Mouse (Mus musculus): Measurements from ENCODE around the gene Mycn.

Mycn gene

DNA sequence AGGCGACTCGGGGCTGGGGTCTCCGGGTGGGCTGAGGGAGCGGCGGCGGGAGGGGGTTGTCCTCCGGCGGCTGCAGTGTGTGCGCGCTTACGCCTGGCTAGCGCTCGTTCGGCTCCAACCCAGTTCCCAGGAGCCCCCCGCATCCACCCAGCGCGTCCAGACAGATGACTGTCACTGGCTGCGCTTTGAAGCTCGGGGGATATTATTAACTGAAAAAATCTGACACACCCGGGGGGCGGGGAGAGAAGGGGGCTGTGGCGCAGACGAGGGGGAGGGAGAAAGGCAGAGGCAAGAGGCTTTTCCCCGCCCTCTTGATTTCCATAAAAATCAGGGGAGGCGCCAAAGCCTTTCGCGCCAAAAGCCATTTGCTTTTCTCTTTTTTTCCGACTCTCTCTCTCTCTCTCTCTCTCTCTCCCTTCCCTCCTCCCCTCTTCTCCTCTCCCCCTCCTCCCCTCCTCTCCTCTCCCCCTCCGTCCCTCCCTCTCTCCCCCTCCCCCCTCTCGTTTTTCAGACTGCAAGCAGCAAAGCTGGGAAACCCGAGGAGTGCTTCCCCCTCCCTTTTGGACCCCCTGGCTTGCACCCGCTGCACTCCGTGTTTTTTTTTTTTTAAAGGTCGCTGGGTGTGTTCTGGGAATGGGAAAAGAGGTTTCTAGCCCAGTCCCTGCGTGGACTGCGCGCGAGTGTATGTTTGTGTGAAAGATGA is at the start of gene Mycn:
Mycn (minus strand) TSS at position 254 of the 703 bp plus-strand sequence.
- in situ Hi-C loops (cut with MboI; ENCODE audit: unreplicated experiment in 2 of 2) = loop anchor here (5.0 to 25.0 kb wide), 7 partner anchors 317 to 1730 kb away; partner anchors contain the start of gene Msgn1 (in 2 of the 2)

DNA sequence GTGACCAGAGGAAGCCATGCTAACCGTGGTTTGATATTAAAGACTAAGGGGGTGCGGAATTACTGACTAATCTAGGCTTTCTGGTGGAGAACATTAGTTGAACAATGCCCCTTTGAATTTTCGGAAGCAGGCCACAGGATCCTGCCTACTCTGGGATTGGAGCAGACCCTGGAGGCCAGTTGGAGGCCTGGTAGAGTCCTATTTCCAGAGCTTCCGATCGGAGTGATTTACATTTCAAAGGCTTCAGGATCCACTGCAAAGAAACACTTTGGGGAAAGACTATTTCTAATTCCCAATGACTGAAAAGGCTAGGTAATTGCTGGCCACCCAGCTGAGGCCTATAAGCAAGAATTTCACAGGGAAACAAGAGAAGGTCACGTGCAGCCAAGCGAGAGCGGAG is 45.7 kb upstream of the Mycn start:
- in situ Hi-C loops (cut with MboI; ENCODE audit: unreplicated experiment in 2 of 2) = no loop called here

DNA sequence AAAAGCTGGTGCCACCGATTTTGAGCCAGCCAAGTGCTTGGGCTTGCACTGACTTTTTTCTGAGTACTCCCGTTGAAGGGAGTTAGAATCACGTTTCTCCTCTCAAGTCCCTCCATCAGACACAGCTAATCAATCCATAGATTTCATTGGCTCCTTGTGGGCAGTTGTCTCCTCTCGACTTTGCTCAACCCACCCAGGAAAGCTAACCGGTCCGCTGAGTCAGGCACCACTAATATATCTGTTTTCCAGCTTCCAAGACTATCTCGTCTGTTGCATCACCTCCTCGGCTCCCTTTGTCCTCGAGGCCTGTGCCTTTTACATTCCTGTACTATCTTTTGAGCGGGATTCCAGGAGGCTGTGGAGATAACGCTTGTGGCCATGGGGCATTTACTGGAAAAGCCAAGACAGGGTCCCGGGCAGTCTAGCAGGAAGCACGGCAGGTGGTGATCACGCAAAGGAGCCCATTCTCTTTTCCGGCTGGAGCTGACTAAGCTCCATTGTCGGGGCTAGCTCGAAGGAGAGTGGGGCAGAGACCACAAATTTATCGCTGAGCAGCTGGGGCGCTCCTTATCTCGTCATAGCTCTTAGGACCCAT is 45.0 kb upstream of the Mycn start:
- in situ Hi-C loops (cut with MboI; ENCODE audit: unreplicated experiment in 2 of 2) = no loop called here

DNA sequence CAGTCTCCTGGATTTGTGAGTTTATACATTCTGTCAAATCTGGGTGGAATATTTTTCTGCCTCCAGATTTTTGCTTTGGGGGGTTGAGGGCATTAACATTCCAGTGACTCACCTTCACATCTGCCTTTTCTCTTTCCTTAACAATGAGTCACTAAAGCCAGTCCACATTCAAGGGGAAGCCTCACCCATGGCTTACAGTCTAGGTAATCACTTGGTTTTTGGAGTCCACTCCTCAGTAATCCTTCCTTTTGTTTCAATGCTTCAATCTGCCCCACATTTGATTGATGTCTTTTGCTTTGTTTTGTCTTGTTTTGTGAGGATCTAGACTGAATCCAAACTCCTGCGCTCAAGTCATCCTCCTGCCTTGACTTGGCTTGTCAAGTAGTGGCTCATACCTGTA is 41.3 kb upstream of the Mycn start:
- in situ Hi-C loops (cut with MboI; ENCODE audit: unreplicated experiment in 2 of 2) = no loop called here

DNA sequence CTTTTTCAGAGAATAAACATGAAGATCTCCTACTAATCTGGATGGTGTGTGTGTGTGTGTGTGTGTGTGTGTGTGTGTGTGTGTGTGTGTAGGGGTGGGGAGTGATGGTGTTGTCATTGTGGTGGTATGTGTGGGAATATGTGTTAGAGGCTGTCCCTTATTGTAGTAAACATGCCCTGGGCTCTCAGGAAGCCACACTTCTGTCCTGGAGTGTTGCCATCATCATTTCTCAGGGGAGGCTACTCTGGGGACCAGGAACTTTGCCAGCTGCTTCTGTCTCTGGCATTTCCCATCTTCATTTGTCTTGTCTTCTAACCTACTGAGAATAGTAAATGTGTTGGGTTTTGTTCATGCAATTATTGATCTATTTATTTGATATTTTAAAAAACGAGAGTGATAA is 33.7 kb upstream of the Mycn start:
- in situ Hi-C loops (cut with MboI; ENCODE audit: unreplicated experiment in 2 of 2) = no loop called here

DNA sequence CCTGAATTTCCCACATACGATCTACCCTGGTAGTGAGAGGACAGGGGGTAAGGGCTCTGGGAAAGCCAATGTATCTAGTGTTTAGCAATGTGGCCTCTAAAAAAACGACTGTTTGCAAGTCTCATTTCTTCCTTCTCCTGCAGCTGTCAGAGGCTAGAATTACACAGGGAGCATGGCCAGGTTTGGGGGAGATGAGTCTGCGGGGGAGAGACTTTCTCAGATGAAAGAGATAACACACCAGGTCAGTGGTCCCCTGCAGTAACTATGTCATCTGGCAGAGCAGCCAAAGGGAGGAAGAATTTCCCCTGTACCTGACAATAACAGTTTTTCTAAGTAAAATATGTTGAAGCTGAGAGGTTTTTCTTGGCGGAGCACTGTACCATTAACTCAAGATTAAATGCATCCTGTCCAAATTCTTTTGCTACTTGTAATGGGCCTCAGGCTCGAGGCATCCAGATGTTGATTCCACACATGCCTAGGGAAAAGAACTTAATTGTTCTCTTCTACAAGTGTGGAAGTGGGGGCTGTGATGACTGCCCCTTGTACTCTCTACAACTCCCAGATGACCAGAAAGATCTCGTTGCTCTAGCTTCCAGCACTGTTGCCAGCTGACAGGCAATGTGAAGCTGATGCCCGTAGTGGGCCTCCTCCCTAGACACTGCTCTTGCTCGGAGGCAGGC is 31.2 kb upstream of the Mycn start:
- in situ Hi-C loops (cut with MboI; ENCODE audit: unreplicated experiment in 2 of 2) = loop anchor here (25.0 kb wide), 1 partner anchor 1811 kb away; the partner anchor contains the start of gene Kcns3 (in 2 of the 2)

DNA sequence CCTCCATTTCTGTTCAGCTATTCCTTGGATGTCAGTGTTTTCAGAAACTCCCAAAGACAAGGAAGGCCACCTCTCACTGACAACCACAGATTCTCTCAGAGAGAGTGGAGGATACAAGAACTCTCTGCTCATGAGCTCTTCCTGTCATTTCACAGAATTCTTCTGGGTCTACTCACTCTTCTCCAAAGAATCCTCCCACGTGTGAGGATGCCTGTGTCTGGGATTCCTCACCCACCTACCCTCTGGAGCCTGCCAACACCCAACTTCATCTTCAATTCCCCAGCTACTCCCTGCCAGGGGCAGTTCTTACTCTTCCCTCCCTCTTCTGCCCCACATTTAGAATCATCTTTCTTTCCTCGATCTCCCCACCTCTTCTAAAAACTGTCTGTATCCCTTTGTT is 26.2 kb upstream of the Mycn start:
- in situ Hi-C loops (cut with MboI; ENCODE audit: unreplicated experiment in 2 of 2) = loop anchor here (10.0 to 25.0 kb wide), 2 partner anchors 217 to 1806 kb away; partner anchors contain the start of gene Kcns3 (in 2 of the 2)

DNA sequence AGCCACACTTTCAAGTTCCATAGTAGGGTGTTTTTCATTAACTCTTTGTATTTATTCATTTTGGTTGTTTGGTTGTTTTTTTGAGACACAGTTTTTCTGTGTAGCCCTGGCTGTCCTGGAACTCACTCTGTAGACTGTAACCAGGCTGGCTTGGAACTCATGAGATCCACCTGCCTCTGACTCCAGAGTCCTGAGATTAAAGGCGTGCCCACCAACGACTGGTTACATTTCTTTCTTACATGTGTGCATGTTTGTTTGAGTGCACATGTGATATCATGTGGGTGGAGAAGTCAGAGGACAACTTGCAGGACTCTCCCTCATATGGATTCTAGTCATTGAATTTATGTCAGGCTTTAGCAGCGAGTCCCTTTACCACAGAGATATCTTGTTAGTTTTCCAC is 23.1 kb upstream of the Mycn start:
- in situ Hi-C loops (cut with MboI; ENCODE audit: unreplicated experiment in 2 of 2) = loop anchor here (10.0 to 25.0 kb wide), 2 partner anchors 220 to 1803 kb away; partner anchors contain the start of gene Kcns3 (in 2 of the 2)

DNA sequence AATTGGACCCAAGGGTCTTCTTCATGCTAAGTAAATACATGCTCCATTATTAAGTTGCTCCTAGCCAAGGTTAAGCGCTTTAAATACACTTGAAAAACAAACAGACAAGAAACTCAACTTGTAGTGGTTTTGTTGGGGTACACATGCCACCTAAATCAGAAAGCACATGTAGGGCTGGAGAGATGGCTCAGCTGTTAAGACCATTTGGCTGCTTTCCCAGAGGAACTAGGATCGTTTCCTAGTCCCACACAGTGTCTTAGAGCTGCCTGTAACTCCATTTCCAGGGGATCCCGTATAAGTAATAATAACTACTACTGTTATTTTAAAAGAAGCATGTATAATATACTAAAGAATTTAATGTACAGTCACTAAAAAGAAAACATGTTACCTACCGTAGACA is 5.9 kb upstream of the Mycn start:
- in situ Hi-C loops (cut with MboI; ENCODE audit: unreplicated experiment in 2 of 2) = loop anchor here (5.0 to 25.0 kb wide), 8 partner anchors 260 to 1735 kb away; partner anchors contain the start of gene Msgn1 (in 2 of the 2)

DNA sequence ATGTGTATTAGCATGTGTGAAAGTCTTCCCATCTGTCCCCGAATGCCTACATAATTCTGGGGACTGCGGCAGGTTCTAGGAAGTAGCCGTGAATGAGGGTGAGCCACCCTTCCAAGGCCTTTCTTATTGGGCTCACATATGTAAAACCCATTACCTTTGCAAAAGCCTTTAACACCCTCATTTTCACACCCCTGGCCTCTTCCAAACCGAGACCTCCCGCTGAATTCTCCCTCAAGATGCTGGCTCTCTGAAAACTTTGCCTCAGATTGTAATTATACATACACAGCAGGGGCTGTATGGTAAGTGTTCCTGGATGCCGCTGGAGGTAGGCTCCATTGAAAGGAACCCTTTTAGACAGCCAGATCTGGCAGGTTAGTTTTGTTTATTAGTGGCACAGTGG is 1.6 kb upstream of the Mycn start:
- in situ Hi-C loops (cut with MboI; ENCODE audit: unreplicated experiment in 2 of 2) = loop anchor here (5.0 to 25.0 kb wide), 7 partner anchors 318 to 1731 kb away; partner anchors contain the start of gene Msgn1 (in 2 of the 2)

DNA sequence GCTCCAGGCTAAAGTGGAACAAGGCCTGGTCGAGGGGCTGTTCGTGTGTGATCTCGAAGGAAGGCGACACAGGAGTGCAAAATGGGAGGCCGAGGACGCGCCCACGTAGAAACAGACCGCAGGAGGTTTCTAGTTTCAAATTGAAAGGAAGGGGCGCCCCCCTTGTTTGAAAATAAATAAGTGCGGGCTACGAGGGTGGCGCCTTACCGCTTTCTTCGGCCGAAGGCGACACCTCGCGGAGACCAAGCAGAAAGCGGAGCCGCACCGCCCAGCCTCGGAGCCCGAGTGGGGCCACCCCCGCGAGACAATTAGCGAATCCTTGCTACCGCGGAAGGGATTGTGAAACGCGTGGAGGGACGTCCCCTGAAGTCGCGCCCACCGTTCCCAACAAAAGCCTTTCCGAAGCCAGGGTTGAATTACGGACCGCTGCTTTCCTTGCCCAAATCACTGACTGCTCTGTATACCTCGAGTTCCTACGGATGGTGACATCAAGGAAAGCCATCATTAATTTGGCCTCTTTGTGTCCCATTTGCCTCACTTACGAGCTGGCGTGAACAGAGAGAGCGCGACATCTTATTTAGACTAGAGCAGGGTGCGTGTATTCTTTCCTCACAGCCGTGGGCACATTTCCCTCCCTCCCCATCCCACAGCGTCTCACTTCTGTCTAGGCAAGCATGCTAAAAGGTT is 793 bp upstream of the Mycn start:
- in situ Hi-C loops (cut with MboI; ENCODE audit: unreplicated experiment in 2 of 2) = loop anchor here (5.0 to 25.0 kb wide), 7 partner anchors 318 to 1730 kb away; partner anchors contain the start of gene Msgn1 (in 2 of the 2)

DNA sequence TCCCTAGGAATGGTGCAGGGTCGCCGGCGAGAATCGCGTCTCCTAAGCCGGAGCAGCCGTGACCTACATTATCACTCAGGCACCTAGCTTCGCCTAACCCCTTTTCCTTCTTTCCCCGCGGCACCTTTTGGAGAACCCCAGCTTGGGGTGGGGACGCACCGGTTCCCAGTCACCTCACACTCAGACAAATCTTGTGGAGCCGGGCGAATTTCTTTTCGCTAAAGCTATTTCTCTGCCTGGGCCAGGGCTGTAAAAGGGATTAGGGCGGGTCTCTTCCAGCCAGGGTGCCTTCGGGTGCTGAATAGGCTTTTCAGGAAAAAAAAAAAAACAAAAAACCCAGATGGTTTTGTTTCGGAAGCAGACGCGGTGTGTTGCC is 597 bp downstream of the Mycn start:
- in situ Hi-C loops (cut with MboI; ENCODE audit: unreplicated experiment in 2 of 2) = loop anchor here (5.0 to 25.0 kb wide), 7 partner anchors 316 to 1729 kb away; partner anchors contain the start of gene Msgn1 (in 2 of the 2)

DNA sequence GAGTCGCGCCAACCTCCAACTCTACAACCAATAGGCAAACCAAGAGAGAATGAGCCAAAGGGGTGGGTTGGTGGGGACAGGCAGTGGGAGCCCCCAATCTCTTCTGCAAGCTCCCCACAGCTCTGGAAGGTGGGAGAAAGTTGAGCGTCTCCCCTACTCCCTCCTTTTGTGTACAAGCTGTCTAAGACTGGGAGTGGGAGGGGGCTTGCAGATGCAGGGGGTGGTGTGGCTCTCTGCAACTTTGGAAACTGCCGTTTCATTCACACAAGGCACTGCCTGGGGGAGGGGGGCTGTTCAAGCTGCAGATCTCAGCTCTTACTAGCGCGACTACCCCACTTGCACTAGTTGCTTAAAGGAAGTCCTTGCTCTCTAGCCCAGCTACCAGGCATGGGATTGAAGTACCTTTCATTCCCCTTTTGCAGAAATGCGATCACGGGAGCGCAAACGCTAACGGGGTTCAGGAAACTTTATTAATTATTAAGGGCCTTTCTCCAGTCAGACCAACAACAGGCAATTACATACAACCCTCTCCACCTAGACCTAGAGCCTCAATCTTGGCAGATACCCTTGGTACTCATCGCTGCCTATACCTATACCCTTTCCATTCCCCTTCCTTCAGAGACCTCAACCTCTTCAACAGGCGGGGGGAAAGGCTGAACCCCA is 1.1 kb downstream of the Mycn start:
- in situ Hi-C loops (cut with MboI; ENCODE audit: unreplicated experiment in 2 of 2) = loop anchor here (5.0 to 25.0 kb wide), 7 partner anchors 316 to 1728 kb away; partner anchors contain the start of gene Msgn1 (in 2 of the 2)

DNA sequence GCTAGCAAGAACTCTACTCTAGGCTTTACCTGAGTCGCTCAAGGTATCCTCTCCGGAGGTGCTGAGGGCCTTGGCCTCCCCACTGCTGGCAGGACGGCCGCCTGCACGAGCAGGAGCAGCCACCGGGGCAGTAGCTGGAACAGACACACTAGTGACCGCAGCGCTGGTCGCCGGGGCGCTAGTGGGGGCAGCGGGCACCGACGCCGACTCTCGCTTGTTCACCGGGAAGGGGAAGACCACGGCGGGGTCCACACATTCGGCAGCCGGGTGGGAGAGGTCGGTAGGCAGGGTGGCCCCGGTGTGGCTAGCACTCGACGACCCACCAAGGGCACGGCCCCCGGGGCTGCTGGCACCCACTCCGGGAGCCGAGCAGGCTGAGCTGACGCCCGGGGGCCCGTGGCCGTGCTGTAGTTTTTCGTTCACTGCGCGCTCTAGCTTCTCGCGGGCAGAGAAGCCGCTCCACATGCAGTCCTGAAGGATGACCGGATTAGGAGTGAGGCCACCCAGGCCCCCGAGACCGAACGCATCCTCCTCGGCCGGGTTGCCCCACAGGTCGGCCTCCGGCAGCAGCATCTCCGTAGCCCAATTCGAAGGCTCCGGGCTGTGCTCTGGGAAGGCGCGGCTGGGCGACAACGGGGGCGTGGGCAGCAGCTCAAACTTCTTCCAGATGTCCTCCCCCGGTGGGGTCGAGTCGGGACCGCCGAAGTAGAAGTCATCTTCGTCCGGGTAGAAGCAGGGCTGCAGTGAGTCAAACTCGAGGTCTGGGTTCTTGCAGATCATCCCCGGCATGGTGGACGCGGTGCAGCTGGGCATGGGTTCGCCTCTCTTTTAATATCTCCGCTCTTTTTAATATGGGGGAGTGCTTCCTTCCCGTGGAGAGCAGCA is 1.9 kb downstream of the Mycn start:
- in situ Hi-C loops (cut with MboI; ENCODE audit: unreplicated experiment in 2 of 2) = loop anchor here (5.0 to 25.0 kb wide), 8 partner anchors 315 to 1728 kb away; partner anchors contain the start of gene Msgn1 (in 2 of the 2)

DNA sequence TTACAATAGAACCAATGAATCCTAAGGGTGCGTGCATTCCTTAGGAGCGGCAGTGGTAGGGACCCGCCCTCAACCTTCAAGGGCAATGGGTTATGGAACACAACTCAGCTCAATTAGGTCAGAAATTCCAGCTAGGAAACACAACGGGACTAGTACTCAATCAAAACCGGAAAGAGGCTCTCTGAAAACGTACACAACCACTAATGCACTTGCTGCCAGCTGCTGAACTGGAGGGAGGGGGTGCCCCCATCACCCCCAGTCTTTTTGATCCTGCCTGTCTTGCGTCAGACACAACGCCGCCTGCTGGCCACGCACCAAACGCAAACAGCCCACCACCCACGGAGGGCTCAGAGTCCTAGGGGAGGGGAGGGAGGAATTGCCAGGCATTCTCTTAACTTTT is 2.9 kb downstream of the Mycn start:
- in situ Hi-C loops (cut with MboI; ENCODE audit: unreplicated experiment in 2 of 2) = loop anchor here (5.0 to 25.0 kb wide), 4 partner anchors 374 to 1727 kb away; partner anchors contain the start of gene Msgn1 (in 2 of the 2)

DNA sequence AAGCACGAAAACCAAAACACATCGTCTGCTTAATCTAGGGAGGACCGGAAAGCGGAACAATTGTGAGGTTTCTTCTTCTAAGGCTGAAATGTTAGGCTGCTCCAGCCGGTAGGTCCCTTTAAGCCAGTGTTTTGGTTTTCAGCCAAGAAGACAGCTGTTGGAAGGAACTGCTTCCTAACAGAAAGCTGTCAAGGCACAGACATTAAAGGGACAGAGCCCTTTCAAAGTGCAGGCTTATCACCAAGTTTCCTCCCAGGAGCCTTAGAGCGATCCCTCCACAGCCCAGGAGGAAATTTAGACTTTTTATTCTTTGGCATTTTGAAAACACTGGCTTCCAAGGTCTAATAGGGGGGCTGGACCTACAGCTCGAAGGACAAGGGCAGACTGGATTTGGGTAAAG is 3.4 kb downstream of the Mycn start:
- in situ Hi-C loops (cut with MboI; ENCODE audit: unreplicated experiment in 2 of 2) = loop anchor here (5.0 to 25.0 kb wide), 4 partner anchors 374 to 1726 kb away; partner anchors contain the start of gene Msgn1 (in 2 of the 2)

DNA sequence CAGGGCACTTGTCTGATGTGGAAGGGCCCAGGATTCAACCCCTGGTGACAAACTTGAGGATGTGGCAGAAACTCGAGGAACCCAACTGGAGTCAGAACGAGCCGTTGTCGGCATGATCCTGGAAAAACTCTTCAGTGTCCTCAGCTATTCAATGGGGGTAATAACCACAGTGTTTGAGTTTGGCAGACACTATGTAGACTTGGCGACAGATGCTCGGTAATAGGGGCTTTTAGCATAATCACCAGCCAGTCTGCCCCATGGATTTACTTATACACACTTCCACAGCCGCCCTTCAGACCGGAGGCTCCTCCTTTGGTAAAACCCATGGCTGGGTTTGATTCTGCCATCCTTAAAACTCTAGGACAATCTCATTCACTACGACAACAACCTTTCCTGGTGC is 4.0 kb downstream of the Mycn start:
- in situ Hi-C loops (cut with MboI; ENCODE audit: unreplicated experiment in 2 of 2) = loop anchor here (5.0 to 25.0 kb wide), 4 partner anchors 373 to 1725 kb away; partner anchors contain the start of gene Msgn1 (in 2 of the 2)

DNA sequence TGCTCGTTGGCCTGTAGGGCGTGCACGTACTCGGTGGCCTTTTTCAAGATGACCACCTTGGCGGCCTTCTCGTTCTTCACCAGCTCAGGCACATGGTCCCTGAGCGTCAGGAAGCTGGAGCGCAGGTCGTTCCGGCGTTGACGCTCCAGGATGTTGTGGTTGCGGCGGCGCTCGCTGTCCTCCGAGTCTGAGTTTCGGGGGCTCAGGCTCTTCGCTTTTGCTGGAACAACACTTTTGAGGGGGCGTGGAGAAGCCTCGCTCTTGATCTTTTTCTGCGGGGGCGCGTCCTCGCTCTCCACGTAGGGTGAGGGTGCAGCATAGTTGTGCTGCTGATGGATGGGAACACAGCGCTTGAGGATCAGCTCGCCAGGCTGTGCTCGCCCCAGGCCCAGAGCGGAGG is 4.6 kb downstream of the Mycn start:
- in situ Hi-C loops (cut with MboI; ENCODE audit: unreplicated experiment in 2 of 2) = loop anchor here (5.0 to 25.0 kb wide), 4 partner anchors 372 to 1725 kb away; partner anchors contain the start of gene Msgn1 (in 2 of the 2)
